Mouse (Mus musculus): ENCODE results near the gene Irx4.

GRCm38 (mm10) chr13:73264166-73264735 lies 4.0 kb downstream of the Irx4 start:
- TF ChIP-seq CTCF (IDR thresholded peaks at IDR 0.05 in 2 of 3, conservative IDR thresholded peaks at IDR 0.05 in 1 of 3; ENCODE audit: control insufficient read depth in 1 of 3, insufficient read depth in 1 of 3, low read depth in 2 of 3, low read length in 3 of 3, poor library complexity in 1 of 3, severe bottlenecking in 1 of 3) (no peak), GATA1 (IDR thresholded peaks at IDR 0.05; ENCODE audit: low read depth, low read length) (no peak), MXI1 (IDR thresholded peaks at IDR 0.05; ENCODE audit: low read depth, low read length) (no peak), MAZ (IDR thresholded peaks at IDR 0.05; ENCODE audit: low read depth, low read length) (no peak), NELFE (IDR thresholded peaks at IDR 0.05; ENCODE audit: low read depth, low read length) (no peak), E2F4 (IDR thresholded peaks at IDR 0.05; ENCODE audit: borderline replicate concordance, low read depth, low read length) (no peak), USF1 (IDR thresholded peaks at IDR 0.05; ENCODE audit: low read depth, low read length) (no peak), MYB (IDR thresholded peaks at IDR 0.05; ENCODE audit: low read depth, low read length) (no peak), ZNF384 (IDR thresholded peaks at IDR 0.05; ENCODE audit: low read depth, low read length) (no peak), SMC3 (IDR thresholded peaks at IDR 0.05; ENCODE audit: low read depth, low read length) (no peak), POLR2A (IDR thresholded peaks at IDR 0.05; ENCODE audit: control insufficient read depth in 1 of 2, insufficient read depth in 1 of 2, low read depth in 1 of 2, low read length in 2 of 2, poor library complexity in 1 of 2) (no peak), TBP (IDR thresholded peaks at IDR 0.05; ENCODE audit: low read depth, low read length) (no peak)
